Mouse (Mus musculus): ENCODE measurements around the gene Ndufaf3.

DNA sequence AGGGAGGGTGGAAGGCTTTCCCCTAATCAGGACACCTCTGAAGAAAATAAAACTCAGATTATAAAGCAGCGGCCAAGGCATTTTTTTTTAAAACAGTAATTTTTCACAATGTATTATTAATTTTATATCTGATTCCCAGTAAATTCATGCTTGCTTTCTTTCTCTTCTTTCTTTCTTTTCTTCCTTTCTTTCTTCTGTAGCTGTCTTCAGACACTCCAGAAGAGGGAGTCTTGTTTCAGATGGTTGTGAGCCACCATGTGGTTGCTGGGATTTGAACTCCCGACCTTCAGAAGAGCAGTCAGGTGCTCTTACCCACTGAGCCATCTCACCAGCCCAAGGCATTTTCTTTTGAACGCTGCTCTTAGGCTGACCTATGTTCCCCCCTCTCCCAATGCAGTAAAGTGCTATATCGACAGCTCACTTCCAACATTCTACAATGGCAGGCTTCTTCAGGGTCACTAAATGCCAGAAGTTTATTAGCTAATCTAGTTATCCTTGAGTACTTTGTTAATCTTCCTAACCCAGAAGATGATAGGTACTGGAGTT is 31.9 kb upstream of the Ndufaf3 start:
- TF ChIP-seq POLR2A (IDR thresholded peaks at IDR 0.05; ENCODE audit: borderline replicate concordance, extremely low read depth, low read depth, low read length) (no peak), CTCF (IDR thresholded peaks at IDR 0.05; ENCODE audit: insufficient read depth, low read length) (no peak)

Measured in lung, adult 2 months (tissue).